In genomic region chr3:101295366-101295867, GRCm38 (mm10) we compare ENCODE assay signal across 8 mouse cellular contexts. TPM values are rescaled to one million over a fixed set of nuclear protein-coding genes. Genes with fewer than 3 reads are reported as not detected.
DNase-seq lines count a peak whose midpoint lies in the region; ATAC-seq and TF ChIP-seq lines count a peak whose summit lies in the region.

No protein-coding gene starts in this region.

- H3K36me3 ChIP-seq in forebrain, embryonic 12.5 days (replicated peaks): no peaks in the 10 kb centered on the region
- no peaks in the 10 kb centered on the region for H3K36me3 ChIP-seq in heart, embryonic 16.5 days (ENCODE audit: control insufficient read depth, insufficient read depth)
- H3K36me3 ChIP-seq in liver, embryonic 14.5 days (replicated peaks; ENCODE audit: control insufficient read depth, insufficient read depth, low read depth): no peaks in the 10 kb centered on the region
- no peaks in the 10 kb centered on the region for H3K36me3 ChIP-seq in neural tube, embryonic 13.5 days
- no peaks in the 10 kb centered on the region for H3K36me3 ChIP-seq in testis, adult 2 months (ENCODE audit: control insufficient read depth, insufficient read depth, low read length)

- H3K4me2 ChIP-seq in forebrain, embryonic 12.5 days: no peak overlapping the region
- H3K4me2 ChIP-seq in heart, embryonic 16.5 days (ENCODE audit: low read depth, low read length): peak overlapping the region; percentile 33
- no peak overlapping the region for H3K4me2 ChIP-seq in liver, embryonic 14.5 days (ENCODE audit: low read depth)
- H3K4me2 ChIP-seq in neural tube, embryonic 13.5 days: no peak overlapping the region

- TF ChIP-seq EP300 in liver, embryonic 14.5 days (IDR thresholded peaks at IDR 0.05; ENCODE audit: low read depth): no peak

- H3K27me3 ChIP-seq in forebrain, embryonic 12.5 days: peaks cover 4% of the 10 kb centered on the region; the same call in 1 of the 2 replicates
- no peaks in the 10 kb centered on the region for H3K27me3 ChIP-seq in heart, embryonic 16.5 days (ENCODE audit: control insufficient read depth, insufficient read depth, low read length)
- H3K27me3 ChIP-seq in liver, embryonic 14.5 days (ENCODE audit: control insufficient read depth, insufficient read depth, low read length): no peaks in the 10 kb centered on the region
- no peaks in the 10 kb centered on the region; the same call in 1 of the 2 replicates for H3K27me3 ChIP-seq in neural tube, embryonic 13.5 days
- H3K27me3 ChIP-seq in testis, adult 2 months (ENCODE audit: control insufficient read depth, insufficient read depth, low read length): no peaks in the 10 kb centered on the region

- peak; percentile 82 for TF ChIP-seq CTCF in bone marrow macrophage, adult 2 months (IDR thresholded peaks at IDR 0.05; ENCODE audit: low read depth, low read length)
- peak; percentile 92 for TF ChIP-seq CTCF in liver, embryonic 14.5 days (IDR thresholded peaks at IDR 0.05; ENCODE audit: low read depth)
- TF ChIP-seq CTCF in testis, adult 2 months (IDR thresholded peaks at IDR 0.05; ENCODE audit: control insufficient read depth, insufficient read depth, insufficient replicate concordance, low read depth, low read length): peak; percentile 88

- no peak for TF ChIP-seq POLR2A in bone marrow macrophage, adult 2 months (IDR thresholded peaks at IDR 0.05; ENCODE audit: borderline replicate concordance, low read depth, low read length)
- no peak for TF ChIP-seq POLR2A in testis, adult 2 months (IDR thresholded peaks at IDR 0.05; ENCODE audit: control insufficient read depth, low read depth, low read length)

- no peaks in the 10 kb centered on the region for H3K9me3 ChIP-seq in forebrain, embryonic 12.5 days
- H3K9me3 ChIP-seq in heart, embryonic 16.5 days (replicated peaks; ENCODE audit: control insufficient read depth, low read length): no peaks in the 10 kb centered on the region
- H3K9me3 ChIP-seq in liver, embryonic 14.5 days (ENCODE audit: control insufficient read depth, low read length): no peaks in the 10 kb centered on the region
- no peaks in the 10 kb centered on the region for H3K9me3 ChIP-seq in neural tube, embryonic 13.5 days

- ATAC-seq in forebrain, embryonic 12.5 days (ENCODE audit: low FRiP score): peak; percentile 82
- ATAC-seq in heart, embryonic 16.5 days (replicated peaks; ENCODE audit: extremely low read depth, insufficient read depth, low FRiP score): no peak; the same call in 1 of the 2 replicates
- ATAC-seq in liver, embryonic 14.5 days (ENCODE audit: insufficient read depth): no peak
- peak; percentile 42; the same call in 1 of the 2 replicates for ATAC-seq in neural tube, embryonic 13.5 days (ENCODE audit: low read depth)

- peak; percentile 94 for DNase-seq in CD4-positive, CD25-positive, alpha-beta regulatory T cell, adult 2 months (ENCODE audit: low read depth, low spot score)
- DNase-seq in kidney, postnatal 14 days: peak; percentile 89
- DNase-seq in liver, embryonic 14.5 days (ENCODE audit: low read depth in 3 of 3, low spot score in 3 of 3): peak; percentile 42 to 49 (median 46)

- peaks cover 12% of the 10 kb centered on the region for H3K4me1 ChIP-seq in bone marrow macrophage, adult 2 months (ENCODE audit: control insufficient read depth, insufficient read depth, low read length)
- peaks cover 8% of the 10 kb centered on the region for H3K4me1 ChIP-seq in forebrain, embryonic 12.5 days
- H3K4me1 ChIP-seq in heart, embryonic 16.5 days (ENCODE audit: control insufficient read depth, insufficient read depth, low read length): peaks cover 9% of the 10 kb centered on the region
- H3K4me1 ChIP-seq in liver, embryonic 14.5 days (replicated peaks; ENCODE audit: control insufficient read depth in 2 of 2, insufficient read depth in 2 of 2, low read length in 1 of 2): peaks cover 0 to 3% of the 10 kb centered on the region in 2 experiments; a peak in 2 of 4 replicates
- peaks cover 18% of the 10 kb centered on the region for H3K4me1 ChIP-seq in neural tube, embryonic 13.5 days (replicated peaks)
- no peaks in the 10 kb centered on the region for H3K4me1 ChIP-seq in testis, adult 2 months (ENCODE audit: control insufficient read depth, insufficient read depth, low read length)

- no peak overlapping the region for H3K4me3 ChIP-seq in bone marrow macrophage, adult 2 months (ENCODE audit: insufficient read depth, low read length)
- H3K4me3 ChIP-seq in forebrain, embryonic 12.5 days (replicated peaks): no peak overlapping the region
- no peak overlapping the region for H3K4me3 ChIP-seq in heart, embryonic 16.5 days (ENCODE audit: low read length)
- H3K4me3 ChIP-seq in liver, embryonic 14.5 days (ENCODE audit: insufficient read depth in 1 of 2, low read depth in 2 of 2, low read length in 2 of 2): no peak overlapping the region
- H3K4me3 ChIP-seq in neural tube, embryonic 13.5 days: no peak overlapping the region
- no peak overlapping the region for H3K4me3 ChIP-seq in testis, adult 2 months (ENCODE audit: control insufficient read depth, low read depth, low read length)

- 6% methylated on average over 11 of the region's 11 CpGs for WGBS in forebrain, embryonic 12.5 days
- WGBS in heart, embryonic 16.5 days: 4% methylated on average over 11 of the region's 11 CpGs
- WGBS in liver, embryonic 14.5 days (ENCODE audit: insufficient replicate concordance): 5% methylated on average over 11 of the region's 11 CpGs
- 5% methylated on average over 11 of the region's 11 CpGs for WGBS in neural tube, embryonic 13.5 days

- no peak overlapping the region for H3K27ac ChIP-seq in bone marrow macrophage, adult 2 months (ENCODE audit: insufficient read depth, low read depth, low read length)
- no peak overlapping the region for H3K27ac ChIP-seq in forebrain, embryonic 12.5 days
- no peak overlapping the region for H3K27ac ChIP-seq in heart, embryonic 16.5 days (ENCODE audit: low read length)
- no peak overlapping the region for H3K27ac ChIP-seq in liver, embryonic 14.5 days
- no peak overlapping the region for H3K27ac ChIP-seq in neural tube, embryonic 13.5 days (replicated peaks)
- no peak overlapping the region for H3K27ac ChIP-seq in testis, adult 2 months (ENCODE audit: control insufficient read depth, insufficient read depth, low read depth, low read length)

- no peak overlapping the region for H3K9ac ChIP-seq in forebrain, embryonic 12.5 days
- no peak overlapping the region for H3K9ac ChIP-seq in heart, embryonic 16.5 days (ENCODE audit: low read length)
- no peak overlapping the region for H3K9ac ChIP-seq in liver, embryonic 14.5 days (replicated peaks)
- no peak overlapping the region for H3K9ac ChIP-seq in neural tube, embryonic 13.5 days

RNA-seq across cellular contexts. Expression of gene Cd2, which starts 7.7 kb away (rescaled TPM):
- polyA plus RNA-seq in bone marrow macrophage, adult 2 months (2012; ENCODE audit: insufficient read depth, insufficient read length, missing spikeins): not detected in 2 replicates
- polyA plus RNA-seq in forebrain, embryonic 12.5 days (2016; fragmentation: Nextera tagmentation; extraction: Ambion mirVana): not detected in 2 replicates
- polyA plus RNA-seq in heart, embryonic 16.5 days (2015; fragmentation: Nextera tagmentation; extraction: Ambion mirVana): 2.0 and 7.8 TPM in 2 replicates
- 0.04 TPM in 1 of 2 replicates, not detected in the other for polyA plus RNA-seq in liver, embryonic 14.5 days (2012; rRNA removed)
- not detected in 2 replicates for polyA plus RNA-seq in liver, embryonic 14.5 days (2014; fragmentation: Nextera tagmentation; extraction: Ambion mirVana)
- 0.28 TPM in 1 of 2 replicates, not detected in the other for polyA plus RNA-seq in neural tube, embryonic 13.5 days (2015; fragmentation: Nextera tagmentation; extraction: Ambion mirVana)
- 0.79 and 0.96 TPM in 2 replicates for polyA plus RNA-seq in testis, adult 2 months (2012; rRNA removed)

Comparison
In these comparisons a context has a peak if more than half of its experiments do, and no peak if none do; other contexts are left out.
1. ATAC-seq: peak in forebrain, embryonic 12.5 days (single experiment) and neural tube, embryonic 13.5 days (single experiment); none in heart, embryonic 16.5 days (single experiment) and liver, embryonic 14.5 days (single experiment).
2. Peak in every context shown above with its lines, with median percentiles within 50 percentile points of each other: DNase-seq and CTCF ChIP-seq.